ENCODE assay signal across 9 mouse cellular contexts in genomic region chr3:82725546-82725945, GRCm38 (mm10).
DNase-seq lines count a peak whose midpoint lies in the region; ATAC-seq lines count a peak whose summit lies in the region.
"Had no signal": no experiment of that assay in that cellular context is flagged by ENCODE, and none has a peak within 500 bp of the region (broad histone marks: within the 10 kb centered on the region; RNA-seq: fewer than 3 reads in every experiment).

No protein-coding gene starts in this region.

- H3K27ac ChIP-seq in hindbrain, embryonic 11.5 days (ENCODE audit: low read depth, low read length): no peak overlapping the region
- no peak overlapping the region for H3K27ac ChIP-seq in hindbrain, embryonic 12.5 days
- no peak overlapping the region for H3K27ac ChIP-seq in neural tube, embryonic 11.5 days (ENCODE audit: low read depth, low read length)
- H3K27ac ChIP-seq: embryonic facial prominence, embryonic 12.5 days had no signal

- no peaks in the 10 kb centered on the region for H3K4me1 ChIP-seq in hindbrain, embryonic 11.5 days (replicated peaks; ENCODE audit: control insufficient read depth, insufficient read depth, low read length)
- H3K4me1 ChIP-seq in hindbrain, embryonic 12.5 days: no peaks in the 10 kb centered on the region
- no peaks in the 10 kb centered on the region for H3K4me1 ChIP-seq in neural tube, embryonic 11.5 days (ENCODE audit: control insufficient read depth, insufficient read depth, low read length)
- H3K4me1 ChIP-seq: embryonic facial prominence, embryonic 12.5 days had no signal

- WGBS in hindbrain, embryonic 11.5 days: 32% methylated on average over 3 of the region's 3 CpGs
- WGBS in hindbrain, embryonic 12.5 days: 25% methylated on average over 3 of the region's 3 CpGs
- 32% methylated on average over 3 of the region's 3 CpGs for WGBS in neural tube, embryonic 11.5 days

- no peak overlapping the region for H3K4me3 ChIP-seq in hindbrain, embryonic 11.5 days (ENCODE audit: low read depth, low read length)
- H3K4me3 ChIP-seq in hindbrain, embryonic 12.5 days: no peak overlapping the region
- H3K4me3 ChIP-seq in neural tube, embryonic 11.5 days (ENCODE audit: low read depth, low read length): no peak overlapping the region
- H3K4me3 ChIP-seq: embryonic facial prominence, embryonic 12.5 days had no signal

- no peaks in the 10 kb centered on the region for H3K36me3 ChIP-seq in hindbrain, embryonic 11.5 days (ENCODE audit: control insufficient read depth, insufficient read depth, low read length)
- H3K36me3 ChIP-seq in hindbrain, embryonic 12.5 days: no peaks in the 10 kb centered on the region
- no peaks in the 10 kb centered on the region for H3K36me3 ChIP-seq in neural tube, embryonic 11.5 days (ENCODE audit: control insufficient read depth, insufficient read depth, low read length)
- H3K36me3 ChIP-seq: embryonic facial prominence, embryonic 12.5 days had no signal

- H3K4me2 ChIP-seq in hindbrain, embryonic 11.5 days (replicated peaks; ENCODE audit: low read depth, low read length): no peak overlapping the region
- no peak overlapping the region for H3K4me2 ChIP-seq in hindbrain, embryonic 12.5 days (replicated peaks)
- H3K4me2 ChIP-seq in neural tube, embryonic 11.5 days (ENCODE audit: low read depth): no peak overlapping the region
- H3K4me2 ChIP-seq: embryonic facial prominence, embryonic 12.5 days had no signal

- H3K27me3 ChIP-seq in hindbrain, embryonic 11.5 days (ENCODE audit: control insufficient read depth, insufficient read depth, low read length): no peaks in the 10 kb centered on the region
- H3K27me3 ChIP-seq in hindbrain, embryonic 12.5 days: no peaks in the 10 kb centered on the region
- no peaks in the 10 kb centered on the region for H3K27me3 ChIP-seq in neural tube, embryonic 11.5 days (ENCODE audit: control insufficient read depth, insufficient read depth, low read length)
- H3K27me3 ChIP-seq: embryonic facial prominence, embryonic 12.5 days had no signal

- H3K9me3 ChIP-seq in hindbrain, embryonic 11.5 days (ENCODE audit: control insufficient read depth, low read length): no peaks in the 10 kb centered on the region
- no peaks in the 10 kb centered on the region for H3K9me3 ChIP-seq in hindbrain, embryonic 12.5 days (replicated peaks)
- H3K9me3 ChIP-seq in neural tube, embryonic 11.5 days (ENCODE audit: control insufficient read depth, low read length): no peaks in the 10 kb centered on the region
- H3K9me3 ChIP-seq: embryonic facial prominence, embryonic 12.5 days had no signal

- intact Hi-C loops in left cerebral cortex, postnatal 14 days (cut with DNase I): no loop called here

- H3K9ac ChIP-seq in hindbrain, embryonic 11.5 days (ENCODE audit: low read depth, low read length): no peak overlapping the region
- H3K9ac ChIP-seq in hindbrain, embryonic 12.5 days: no peak overlapping the region
- H3K9ac ChIP-seq in neural tube, embryonic 11.5 days (ENCODE audit: low read length): no peak overlapping the region
- H3K9ac ChIP-seq: embryonic facial prominence, embryonic 12.5 days had no signal

- peak; percentile 78 for DNase-seq in hindbrain, embryonic 11.5 days (ENCODE audit: low spot score)
- peak; percentile 22 for DNase-seq in MN1 (ENCODE audit: low spot score)
- peak; percentile 50 for DNase-seq in cerebellum, adult 8-10 months
- DNase-seq in frontal cortex, postnatal 36 days (ENCODE audit: low spot score in 2 of 2): peak; percentile 22 to 34
- peak; percentile 7 to 43 for DNase-seq in left cerebral cortex, postnatal 14 days (ENCODE audit: low spot score in 2 of 2)
- peak; percentile 66 for DNase-seq in neural tube, embryonic 11.5 days (ENCODE audit: low spot score)
- peak; percentile 62 for DNase-seq in thymus, postnatal 4 days

- ATAC-seq in hindbrain, embryonic 11.5 days (ENCODE audit: low FRiP score): no peak
- ATAC-seq in hindbrain, embryonic 12.5 days (ENCODE audit: low FRiP score): no peak
- no peak for ATAC-seq in neural tube, embryonic 11.5 days (ENCODE audit: insufficient read depth, low FRiP score, low TSS enrichment)

Comparison
In these comparisons a context has a peak if more than half of its experiments do, and no peak if none do; other contexts are left out.
1. DNase-seq: peak in every context shown above with its lines; median percentile 78 in hindbrain, embryonic 11.5 days; 66 in neural tube, embryonic 11.5 days; 62 in thymus, postnatal 4 days; 50 in cerebellum, adult 8-10 months; 28 in frontal cortex, postnatal 36 days; 25 in left cerebral cortex, postnatal 14 days; 22 in MN1.